Mouse (Mus musculus): Measurements from ENCODE around the gene Ptcd1. TPM values are rescaled to one million over a fixed set of nuclear protein-coding genes. Genes with fewer than 3 reads are reported as not detected.

Ptcd1 gene
- polyA plus RNA-seq, 1 experiment from 2014 or later, result 13.6 TPM

- no peak overlapping the region for H3K27ac ChIP-seq
- H3K4me3 ChIP-seq (replicated peaks), result no peak overlapping the region
- ATAC-seq, result no peak
- no peaks in the 10 kb centered on the region for H3K27me3 ChIP-seq (replicated peaks)
- H3K9ac ChIP-seq, result no peak overlapping the region
- H3K4me1 ChIP-seq (replicated peaks), result peaks cover 15% of the 10 kb centered on the region
- WGBS, result 62% methylated on average over 7 of the region's 7 CpGs
- H3K36me3 ChIP-seq, result peaks cover 24% of the 10 kb centered on the region
- H3K9me3 ChIP-seq, result no peaks in the 10 kb centered on the region
- no peak overlapping the region for H3K4me2 ChIP-seq (replicated peaks)
Observed at GRCm38 (mm10) chr5:145120921-145121320, 46.0 kb downstream of the Ptcd1 start.

GRCm38 (mm10) chr5:145119385-145119784, 47.5 kb downstream of the Ptcd1 start:
- Histone ChIP-seq H3K4me3 (replicated peaks) (no peak overlapping the region), H3K36me3 (peaks cover 11% of the 10 kb centered on the region), H3K4me1 (replicated peaks) (peaks cover 15% of the 10 kb centered on the region), H3K9ac (no peak overlapping the region), H3K27ac (no peak overlapping the region), H3K27me3 (replicated peaks) (no peaks in the 10 kb centered on the region), H3K4me2 (replicated peaks) (no peak overlapping the region), H3K9me3 (no peaks in the 10 kb centered on the region)
- ATAC-seq, result no peak
- WGBS, result 92% methylated on average over 2 of the region's 2 CpGs

GRCm38 (mm10) chr5:145118461-145118860, 48.4 kb downstream of the Ptcd1 start:
- no peak for ATAC-seq
- no peak overlapping the region for H3K4me2 ChIP-seq (replicated peaks)
- H3K9me3 ChIP-seq, result no peaks in the 10 kb centered on the region
- peaks cover 7% of the 10 kb centered on the region; the same call in 1 of the 2 replicates for H3K36me3 ChIP-seq
- H3K27ac ChIP-seq, result no peak overlapping the region
- WGBS, result 87% methylated on average over 5 of the region's 5 CpGs
- H3K9ac ChIP-seq, result no peak overlapping the region
- H3K4me3 ChIP-seq (replicated peaks), result no peak overlapping the region
- peaks cover 20% of the 10 kb centered on the region for H3K4me1 ChIP-seq (replicated peaks)
- H3K27me3 ChIP-seq (replicated peaks), result no peaks in the 10 kb centered on the region

- Histone ChIP-seq H3K4me3 (replicated peaks) (no peak overlapping the region), H3K9me3 (no peaks in the 10 kb centered on the region), H3K9ac (no peak overlapping the region), H3K4me1 (replicated peaks) (peaks cover 23% of the 10 kb centered on the region), H3K36me3 (peaks cover 4% of the 10 kb centered on the region; the same call in 1 of the 2 replicates), H3K27ac (no peak overlapping the region), H3K4me2 (replicated peaks) (no peak overlapping the region), H3K27me3 (replicated peaks) (no peaks in the 10 kb centered on the region)
- no peak for ATAC-seq
- WGBS, result 59% methylated on average over 6 of the region's 6 CpGs
Observed at GRCm38 (mm10) chr5:145118005-145118404, 48.9 kb downstream of the Ptcd1 start.

GRCm38 (mm10) chr5:145116916-145117315, 50.0 kb downstream of the Ptcd1 start:
- peak overlapping the region; percentile 28; the same call in 1 of the 2 replicates for H3K9ac ChIP-seq
- H3K27me3 ChIP-seq (replicated peaks), result no peaks in the 10 kb centered on the region
- peak overlapping the region; percentile 87 for H3K27ac ChIP-seq
- H3K36me3 ChIP-seq, result no peaks in the 10 kb centered on the region
- ATAC-seq, result peak; percentile 19; the same call in 1 of the 2 replicates
- H3K9me3 ChIP-seq, result no peaks in the 10 kb centered on the region
- H3K4me2 ChIP-seq (replicated peaks), result peak overlapping the region; percentile 81
- peaks cover 23% of the 10 kb centered on the region for H3K4me1 ChIP-seq (replicated peaks)
- WGBS, result 49% methylated on average over 10 of the region's 10 CpGs
- peak overlapping the region; percentile 82 for H3K4me3 ChIP-seq (replicated peaks)

- H3K36me3 ChIP-seq, result no peaks in the 10 kb centered on the region
- H3K9ac ChIP-seq, result no peak overlapping the region; the same call in 1 of the 2 replicates
- H3K27ac ChIP-seq, result peak overlapping the region; percentile 87
- no peaks in the 10 kb centered on the region for H3K27me3 ChIP-seq (replicated peaks)
- peak overlapping the region; percentile 81 for H3K4me2 ChIP-seq (replicated peaks)
- H3K4me1 ChIP-seq (replicated peaks), result peaks cover 23% of the 10 kb centered on the region
- H3K4me3 ChIP-seq (replicated peaks), result peak overlapping the region; percentile 82
- H3K9me3 ChIP-seq, result no peaks in the 10 kb centered on the region
- WGBS, result 18% methylated on average over 4 of the region's 4 CpGs
- ATAC-seq, result peak; percentile 67
Observed at GRCm38 (mm10) chr5:145116316-145116715, 50.6 kb downstream of the Ptcd1 start.

GRCm38 (mm10) chr5:145115736-145116135, 51.2 kb downstream of the Ptcd1 start:
- H3K4me1 ChIP-seq (replicated peaks), result peaks cover 23% of the 10 kb centered on the region
- H3K36me3 ChIP-seq, result no peaks in the 10 kb centered on the region
- no peaks in the 10 kb centered on the region for H3K27me3 ChIP-seq (replicated peaks)
- H3K4me2 ChIP-seq (replicated peaks), result peak overlapping the region; percentile 81
- H3K27ac ChIP-seq, result peak overlapping the region; percentile 87
- no peak for ATAC-seq
- no peaks in the 10 kb centered on the region for H3K9me3 ChIP-seq
- 88% methylated on average over 5 of the region's 5 CpGs for WGBS
- H3K4me3 ChIP-seq (replicated peaks), result peak overlapping the region; percentile 82
- H3K9ac ChIP-seq, result no peak overlapping the region; the same call in none of the 2 replicates

- H3K36me3 ChIP-seq, result peaks cover 5% of the 10 kb centered on the region
- H3K27ac ChIP-seq, result peak overlapping the region; percentile 87
- peaks cover 23% of the 10 kb centered on the region for H3K4me1 ChIP-seq (replicated peaks)
- peak overlapping the region; percentile 82 for H3K4me3 ChIP-seq (replicated peaks)
- ATAC-seq, result peak; percentile 61
- H3K4me2 ChIP-seq (replicated peaks), result peak overlapping the region; percentile 81
- no peaks in the 10 kb centered on the region for H3K9me3 ChIP-seq
- peak overlapping the region; percentile 77 for H3K9ac ChIP-seq
- no peaks in the 10 kb centered on the region for H3K27me3 ChIP-seq (replicated peaks)
- WGBS, result 11% methylated on average over 40 of the region's 40 CpGs
Observed at GRCm38 (mm10) chr5:145114606-145115473, 52.1 kb downstream of the Ptcd1 start.

- peak; percentile 85 for ATAC-seq
- H3K36me3 ChIP-seq, result peaks cover 10% of the 10 kb centered on the region
- under 1% methylated on average over 53 of the region's 53 CpGs for WGBS
- H3K9ac ChIP-seq, result peak within 1 kb of the TSS; percentile 77
- peak within 1 kb of the TSS; percentile 82 for H3K4me3 ChIP-seq (replicated peaks)
- H3K4me1 ChIP-seq (replicated peaks), result peaks cover 23% of the 10 kb centered on the region; the same call in 1 of the 2 replicates
- no peaks in the 10 kb centered on the region for H3K9me3 ChIP-seq
- peak within 1 kb of the TSS; percentile 81 for H3K4me2 ChIP-seq (replicated peaks)
- no peaks in the 10 kb centered on the region for H3K27me3 ChIP-seq (replicated peaks)
- peak within 1 kb of the TSS; percentile 87 for H3K27ac ChIP-seq
Observed at GRCm38 (mm10) chr5:145114071-145114605, 52.8 kb downstream of the Ptcd1 start, which contains the start of gene Arpc1b. Gene Arpc1b (plus strand): TSS chr5:145114215.

- 31% methylated on average over 2 of the region's 2 CpGs for WGBS
- no peaks in the 10 kb centered on the region for H3K27me3 ChIP-seq (replicated peaks)
- peak overlapping the region; percentile 82 for H3K4me3 ChIP-seq (replicated peaks)
- H3K36me3 ChIP-seq, result peaks cover 14% of the 10 kb centered on the region
- H3K4me2 ChIP-seq (replicated peaks), result peak overlapping the region; percentile 81
- peak overlapping the region; percentile 87; the same call in 1 of the 2 replicates for H3K27ac ChIP-seq
- ATAC-seq, result no peak
- H3K4me1 ChIP-seq (replicated peaks), result peaks cover 23% of the 10 kb centered on the region; the same call in 1 of the 2 replicates
- H3K9ac ChIP-seq, result peak overlapping the region; percentile 77; the same call in 1 of the 2 replicates
- no peaks in the 10 kb centered on the region for H3K9me3 ChIP-seq
Observed at GRCm38 (mm10) chr5:145113416-145113815, 53.5 kb downstream of the Ptcd1 start.

- ATAC-seq, result no peak
Observed at GRCm38 (mm10) chr5:145112566-145112965, 54.3 kb downstream of the Ptcd1 start.

GRCm38 (mm10) chr5:145110401-145110800, 56.5 kb downstream of the Ptcd1 start:
- Histone ChIP-seq H3K36me3 (peaks cover 27% of the 10 kb centered on the region), H3K27me3 (replicated peaks) (no peaks in the 10 kb centered on the region)
- 81% methylated on average over 6 of the region's 6 CpGs for WGBS

More at GRCm38 (mm10) chr5:145112566-145112965, 54.3 kb downstream of the Ptcd1 start:
- no peaks in the 10 kb centered on the region for H3K27me3 ChIP-seq (replicated peaks)
- 78% methylated on average over 8 of the region's 8 CpGs for WGBS
- H3K4me1 ChIP-seq (replicated peaks), result peaks cover 18% of the 10 kb centered on the region; the same call in 1 of the 2 replicates
- H3K9ac ChIP-seq, result no peak overlapping the region
- no peak overlapping the region for H3K27ac ChIP-seq
- no peaks in the 10 kb centered on the region for H3K9me3 ChIP-seq
- H3K36me3 ChIP-seq, result peaks cover 19% of the 10 kb centered on the region
- no peak overlapping the region for H3K4me3 ChIP-seq (replicated peaks)
- H3K4me2 ChIP-seq (replicated peaks), result no peak overlapping the region

More at GRCm38 (mm10) chr5:145110401-145110800, 56.5 kb downstream of the Ptcd1 start:
- Histone ChIP-seq H3K4me2 (replicated peaks) (no peak overlapping the region), H3K27ac (no peak overlapping the region), H3K4me1 (replicated peaks) (0 out of 2 replicates have a peak, but pooled peaks cover 8% of the 10 kb centered on the region), H3K4me3 (replicated peaks) (no peak overlapping the region), H3K9me3 (no peaks in the 10 kb centered on the region), H3K9ac (no peak overlapping the region)
- no peak for ATAC-seq

All from intestine, embryonic 15.5 days (tissue).